Mouse (Mus musculus) pancreas, adult 10 weeks (tissue): Measurements from ENCODE around the gene Coch. TPM values are rescaled to one million over a fixed set of nuclear protein-coding genes. Genes with fewer than 3 reads are reported as not detected.

Source experiments
- polyA plus RNA-seq: library from polyadenylated mRNA; stranded (reverse); fragments of 350-450 nt; fragmentation: Illumina TruSeq; extraction: RNeasy Lipid Tissue Mini Kit (QIAGEN cat#74804); gene quantifications from one replicate; pipeline ENCODE4 v1.2.3, GENCODE M21; 2015; ENCODE audit warnings: low read depth, low replicate concordance; ENCODE audit not compliant: insufficient read depth

The Coch gene
- polyA plus RNA-seq: 0.33 TPM

GRCm38 (mm10) chr12:51593229-51594029, at the start of gene Coch:
Gene Coch (plus strand): TSS chr12:51593341.

Other genes with a start within 250 kb of the Coch start
- 1.8 TPM for gene G2e3, start 245.3 kb upstream of the Coch start, polyA plus RNA-seq
- gene Scfd1, start 215.8 kb upstream of the Coch start, polyA plus RNA-seq: 16.7 TPM
- 9.4 TPM for gene Ap4s1, start 97.7 kb downstream of the Coch start, polyA plus RNA-seq
- gene Strn3, start 98.6 kb downstream of the Coch start, polyA plus RNA-seq: 8.8 TPM
- 7.2 TPM for gene Hectd1, start 236.2 kb downstream of the Coch start, polyA plus RNA-seq